Mouse (Mus musculus) gastrocnemius, postnatal 10 days (tissue): ENCODE results near the gene Siah1a. TPM values are rescaled to one million over a fixed set of nuclear protein-coding genes. Genes with fewer than 3 reads are reported as not detected.

ENCODE experiments used
- DNase-seq: peaks from one replicate; pipeline ENCODE4 v3.0.0; 2021; ENCODE audit warnings: mixed read lengths
- total RNA-seq, 2 experiments: library from RNA; stranded (reverse); gene quantifications; 2 replicates each; pipeline ENCODE4 v1.2.3; 2021

Gene Siah1a
- total RNA-seq, 2 experiments from 2014 or later, result 14.5 to 17.1 TPM

DNA sequence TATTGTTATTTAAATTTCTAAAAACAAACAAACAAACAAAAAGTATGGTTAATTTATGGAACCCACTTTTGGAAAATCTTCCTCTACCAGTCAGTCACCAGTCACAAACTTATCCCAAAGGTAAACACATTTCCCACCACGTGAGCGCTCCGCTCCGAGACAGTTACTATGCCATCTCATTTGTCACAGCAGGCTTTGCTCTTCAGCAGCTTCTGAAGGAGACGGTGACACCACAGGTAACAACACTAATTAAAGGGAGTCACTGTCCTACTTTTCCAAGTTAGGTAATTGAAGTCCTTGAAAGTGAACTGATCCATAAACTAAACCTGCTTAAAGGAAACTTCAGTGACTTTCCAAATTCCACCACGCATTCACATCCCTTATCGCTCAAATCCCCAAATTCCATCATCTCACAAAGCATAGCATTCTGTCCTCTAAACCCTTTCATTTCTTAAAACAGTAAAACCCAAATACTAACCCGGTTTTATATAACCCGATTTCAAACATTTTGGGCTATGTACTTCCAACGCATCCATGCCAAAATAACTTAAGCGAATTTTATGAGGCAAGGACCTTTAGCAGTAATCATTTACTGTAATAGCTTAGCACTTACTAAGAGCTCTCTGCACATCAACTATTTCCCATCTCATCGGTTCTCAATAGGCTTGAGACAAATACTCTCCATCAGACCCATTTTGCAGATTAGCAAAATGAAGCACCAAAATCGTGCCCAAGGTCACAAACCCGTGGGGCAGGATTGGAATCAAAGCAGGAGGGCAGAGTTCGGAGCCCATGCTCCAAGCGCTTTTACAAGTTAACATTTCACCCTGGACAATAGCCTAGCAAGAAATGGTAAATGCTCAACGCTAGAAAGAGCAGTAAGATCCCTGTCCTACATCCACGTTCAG lies 1.2 kb downstream of the Siah1a start:
- no peak for DNase-seq

DNA sequence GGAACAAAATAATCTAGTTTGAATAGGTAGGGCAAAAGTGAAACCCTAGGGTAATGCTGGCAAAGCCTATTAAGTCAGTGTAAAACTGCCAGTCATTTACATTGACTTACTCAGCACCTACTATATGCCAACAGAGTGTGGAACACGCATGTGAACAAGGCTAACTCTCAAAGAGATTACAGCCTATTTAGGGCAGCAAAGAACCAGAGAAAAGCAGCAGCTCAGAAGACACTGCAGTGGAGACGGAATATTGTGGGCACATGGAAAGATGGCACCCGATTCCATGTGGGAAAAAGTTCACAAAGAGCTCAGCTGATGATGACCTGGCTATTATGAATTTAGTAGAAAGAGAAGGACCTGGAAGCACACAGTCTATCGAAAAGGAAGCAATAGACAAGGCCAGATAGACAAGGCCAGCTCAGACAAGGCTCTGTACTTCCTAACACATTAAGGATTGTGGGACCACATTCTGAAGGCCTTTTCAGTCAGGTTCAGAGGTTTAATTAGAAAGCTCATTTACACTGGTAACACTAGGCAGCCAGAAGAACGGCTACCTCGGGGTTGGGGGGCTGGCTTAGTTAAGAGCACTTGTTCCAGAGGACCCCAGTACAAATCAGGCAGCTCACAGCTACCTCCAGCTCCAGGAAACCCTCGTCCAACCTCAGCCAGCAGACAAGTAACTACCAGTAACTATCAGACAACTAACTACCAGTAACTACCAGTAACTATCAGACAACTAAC lies 3.0 kb downstream of the Siah1a start:
- DNase-seq, result no peak

DNA sequence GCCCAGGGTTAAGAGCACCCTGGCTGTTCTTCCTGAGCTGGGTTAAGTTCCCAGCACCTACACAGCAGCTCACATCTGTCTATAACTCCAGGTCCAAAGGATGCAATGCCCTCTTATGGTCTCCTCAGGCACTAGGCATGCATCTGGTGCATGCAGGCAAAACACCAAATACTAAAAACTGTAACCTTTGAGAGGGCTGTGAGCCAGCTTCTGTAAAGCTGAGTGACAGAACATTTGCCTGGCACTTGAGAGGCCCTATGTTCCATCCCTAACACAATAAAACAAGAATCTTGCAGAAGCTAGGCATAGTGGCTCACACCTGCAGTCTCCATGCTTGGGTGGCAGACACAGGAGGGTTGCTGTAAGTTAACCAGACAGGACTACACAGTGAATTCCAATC lies 4.1 kb downstream of the Siah1a start:
- DNase-seq, result no peak

DNA sequence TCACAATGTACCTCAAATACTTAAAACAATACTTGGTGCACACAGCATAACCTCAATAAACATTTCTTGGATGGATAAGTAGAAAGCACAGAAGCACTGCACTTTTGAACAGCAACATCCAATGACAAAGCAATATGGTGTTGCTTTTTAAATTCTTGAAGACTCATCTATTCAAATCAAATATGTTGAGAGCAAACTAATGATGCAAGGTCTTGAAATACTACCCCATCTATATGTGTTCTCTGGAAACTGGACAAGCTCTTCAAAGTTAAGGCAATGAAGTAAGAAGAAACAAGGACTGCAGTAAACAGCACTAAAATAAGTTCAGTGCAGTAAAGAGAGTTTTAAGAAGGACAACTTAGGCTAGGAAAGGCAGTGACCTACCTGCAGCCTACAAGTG lies 4.8 kb downstream of the Siah1a start:
- DNase-seq, result no peak

DNA sequence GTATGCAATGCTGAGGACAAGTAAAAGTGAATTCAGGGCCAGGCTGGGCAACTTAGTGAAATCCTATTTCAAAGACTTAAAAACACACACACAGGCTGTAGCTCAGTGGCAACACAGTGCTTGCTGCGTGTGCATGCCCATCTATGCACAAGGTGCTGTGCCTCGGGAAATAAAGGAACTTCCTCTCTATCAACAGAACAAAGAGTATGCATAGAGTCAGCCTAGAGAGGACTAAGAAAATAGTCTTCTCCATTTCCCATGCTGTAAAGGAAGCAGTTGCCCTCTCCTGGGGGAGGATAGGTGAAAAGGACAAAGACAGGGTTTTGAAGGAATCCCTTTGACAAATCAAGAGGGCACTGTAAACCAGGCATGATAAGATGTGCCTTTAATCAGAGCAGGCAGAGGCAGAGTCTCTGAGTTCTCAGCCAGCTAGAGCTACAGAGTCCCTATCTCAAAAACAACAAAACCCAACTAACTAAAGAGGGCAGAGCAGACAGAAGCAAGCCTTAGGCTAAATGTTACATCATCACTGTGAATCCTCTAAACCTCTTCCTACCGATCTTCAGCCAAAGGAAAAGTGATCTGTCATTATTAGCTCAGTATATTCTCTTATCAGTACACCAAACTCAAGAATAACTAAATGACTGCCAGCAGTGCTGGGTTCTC lies 10.2 kb downstream of the Siah1a start:
- no peak for DNase-seq

DNA sequence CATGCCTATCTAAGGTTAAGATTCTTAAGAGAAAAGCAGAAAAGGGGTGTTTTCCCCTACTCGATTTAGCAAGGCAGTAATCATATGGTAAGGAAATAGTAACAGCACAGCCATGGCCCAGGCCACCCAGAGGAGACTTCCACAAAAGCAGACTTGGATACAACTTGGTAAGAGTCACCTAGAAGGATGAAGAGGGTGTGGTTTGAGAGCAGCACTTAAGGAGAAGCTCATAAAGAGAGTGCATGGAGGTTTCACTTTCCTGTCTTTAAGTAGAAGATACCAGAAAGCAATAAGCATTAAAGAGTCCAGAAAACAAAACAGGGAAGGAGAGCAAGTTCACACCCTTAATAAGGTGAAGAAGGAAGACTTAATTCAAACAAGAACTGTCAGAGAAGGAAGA lies 10.8 kb downstream of the Siah1a start:
- DNase-seq, result no peak

DNA sequence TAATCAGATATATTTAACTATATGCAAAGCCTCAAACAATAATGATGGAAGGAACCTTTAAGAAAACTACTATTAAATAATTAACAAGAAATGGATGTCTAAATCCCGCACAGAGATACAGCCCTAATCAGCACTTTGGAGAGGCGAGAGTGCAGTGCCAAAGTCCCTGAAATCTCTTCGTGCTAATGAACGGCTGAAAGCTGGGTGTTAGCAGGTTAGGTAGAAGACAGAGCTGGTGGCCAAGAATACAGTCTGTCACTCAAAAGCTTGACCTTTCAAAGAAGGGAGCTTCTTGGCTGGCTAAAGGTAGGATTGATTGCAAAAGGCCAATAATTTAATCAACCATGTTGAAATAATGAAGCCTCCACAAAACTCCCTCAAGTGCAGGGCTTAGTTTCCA lies 11.6 kb downstream of the Siah1a start:
- no peak for DNase-seq

DNA sequence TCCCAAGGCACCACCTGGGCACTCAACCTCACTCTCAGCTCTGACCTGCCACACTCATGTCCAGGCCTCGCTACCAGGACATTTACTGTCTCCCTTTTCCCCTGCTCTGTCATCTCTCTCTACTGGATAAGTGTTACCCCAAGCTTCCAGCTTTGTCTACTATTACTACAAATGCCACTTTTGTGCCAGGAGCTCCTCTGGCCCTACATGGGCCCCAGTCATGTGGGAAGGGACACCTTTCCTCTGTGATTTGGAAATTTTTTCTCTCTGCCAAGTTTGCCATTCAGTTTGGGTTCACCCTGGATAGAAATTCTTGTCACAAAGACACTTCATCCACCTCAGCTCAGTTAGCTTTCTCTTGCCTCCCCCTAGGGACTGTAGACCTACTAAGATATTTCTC lies 14.9 kb downstream of the Siah1a start:
- no peak for DNase-seq

DNA sequence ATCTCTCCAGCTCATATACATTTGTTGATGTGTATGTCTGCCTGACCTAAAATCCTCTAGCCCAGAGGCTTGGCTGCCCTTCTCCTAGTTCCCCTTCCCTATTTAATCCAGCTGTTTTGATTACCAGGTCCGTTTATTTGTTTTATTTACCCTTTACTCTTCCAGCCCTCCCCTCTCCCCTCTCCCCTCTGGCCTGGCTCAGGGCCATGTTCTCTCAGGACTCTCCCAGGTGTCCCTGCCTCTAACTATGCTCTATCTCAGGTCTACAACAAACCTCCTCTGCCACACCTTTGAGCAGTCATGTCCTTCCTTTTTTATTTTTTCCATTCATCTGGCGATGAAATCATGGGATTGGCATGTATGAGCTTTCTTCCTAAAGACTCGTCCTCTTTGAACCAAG lies 15.4 kb downstream of the Siah1a start:
- no peak for DNase-seq

DNA sequence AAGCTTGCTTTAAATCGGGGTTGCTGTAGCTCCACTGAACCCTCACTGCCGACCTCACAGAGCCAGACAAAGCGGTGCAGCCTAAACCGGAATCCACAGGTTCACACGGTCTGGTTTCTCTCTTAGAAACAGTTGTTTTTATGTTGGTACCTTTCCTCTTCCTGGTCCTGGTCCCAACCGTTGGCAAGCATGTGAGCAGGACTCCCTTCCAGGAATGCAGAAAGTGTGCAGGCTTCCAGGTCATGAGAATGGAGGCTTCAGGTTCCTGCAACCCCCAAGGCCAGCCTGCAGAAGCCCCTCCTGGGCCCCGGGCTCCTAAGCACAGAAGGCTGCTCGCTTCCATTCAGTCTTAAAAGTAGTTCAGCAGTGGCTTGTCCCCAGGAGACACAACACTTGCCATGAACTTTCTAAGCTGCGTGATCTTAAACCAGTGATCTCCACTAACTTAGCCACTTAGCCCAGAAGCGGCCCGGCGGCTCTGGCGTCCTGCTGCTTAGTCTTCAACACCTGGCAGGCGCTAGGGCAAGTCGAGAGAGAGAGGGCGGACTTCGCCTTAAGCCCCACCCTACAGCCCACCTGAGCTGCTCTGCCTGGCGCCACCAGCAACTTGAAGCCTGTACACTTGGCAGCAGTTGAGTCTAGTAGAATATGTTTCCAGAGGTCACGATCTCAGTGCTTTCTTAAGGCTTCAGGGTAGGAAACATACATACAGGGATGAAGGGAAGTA lies 17.3 kb downstream of the Siah1a start:
- DNase-seq, result no peak

DNA sequence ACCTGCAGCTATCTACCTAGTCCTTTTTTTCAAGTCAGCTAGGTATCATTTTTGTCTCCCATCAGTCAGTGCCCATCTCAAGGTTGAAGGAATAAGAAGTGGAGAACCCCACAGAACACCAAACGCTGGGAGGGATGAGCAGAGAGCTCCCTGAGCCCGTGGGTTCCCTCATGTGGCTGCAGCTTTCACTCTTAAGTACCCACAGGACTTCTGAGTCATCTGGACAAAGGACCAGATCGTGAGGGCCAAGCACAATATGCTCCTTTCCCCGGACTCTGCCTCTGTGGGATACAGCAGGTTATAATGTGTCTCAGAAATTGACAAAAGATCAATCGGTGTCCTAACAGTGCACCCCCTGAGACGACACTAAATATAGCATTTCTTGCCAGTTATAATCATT lies 18.8 kb downstream of the Siah1a start:
- DNase-seq, result no peak

DNA sequence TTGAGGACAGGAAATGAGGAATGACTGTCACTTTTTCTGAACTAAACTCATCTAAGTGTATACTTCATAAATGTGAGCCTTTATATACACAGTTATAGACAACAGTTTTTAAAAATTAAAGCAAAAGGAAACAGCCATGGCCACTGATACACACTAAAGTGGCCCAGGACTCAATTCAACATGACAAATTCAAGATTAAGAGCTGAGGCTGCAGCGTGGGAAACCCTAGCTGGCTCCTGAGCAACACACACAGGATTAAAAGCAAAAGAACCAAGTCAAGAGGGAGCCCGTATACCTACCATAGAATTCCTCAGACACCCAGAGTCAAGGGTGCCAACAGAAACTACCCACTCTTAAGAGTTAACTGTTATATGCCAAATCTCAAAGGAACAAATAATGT lies 24.2 kb downstream of the Siah1a start:
- DNase-seq, result no peak

DNA sequence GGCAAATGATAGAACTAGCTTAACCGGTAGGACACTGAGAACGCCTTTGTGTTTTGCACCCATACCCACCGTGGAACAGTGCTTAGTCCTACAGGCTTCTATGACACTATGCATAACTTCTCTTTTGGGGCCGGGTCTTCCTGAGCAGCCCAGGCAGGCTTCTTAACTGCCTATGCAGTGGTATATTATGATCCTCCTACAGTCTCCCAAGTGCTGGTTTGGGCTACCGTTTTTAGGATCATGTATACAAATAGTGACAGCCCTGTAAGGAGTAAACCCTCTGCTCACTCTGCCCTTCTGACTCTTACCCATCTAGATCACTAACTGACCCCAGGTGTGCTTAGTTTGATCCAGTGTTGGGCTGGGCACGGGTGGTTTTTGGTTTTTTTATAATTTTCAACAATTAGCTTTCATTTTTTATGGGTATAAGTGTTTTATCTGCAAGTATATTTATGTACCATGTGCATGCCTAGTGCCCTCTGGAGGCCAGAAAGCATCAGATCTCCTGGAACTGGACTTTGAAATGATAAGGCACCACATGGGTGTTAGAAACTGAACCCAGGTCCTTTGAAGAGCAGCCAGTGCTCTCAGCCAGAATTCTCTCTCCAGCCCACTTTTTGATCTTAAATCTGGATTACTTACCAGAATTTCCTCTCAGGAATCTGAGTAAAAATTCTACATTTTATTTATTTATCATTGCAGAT lies 24.8 kb downstream of the Siah1a start:
- DNase-seq, result no peak

DNA sequence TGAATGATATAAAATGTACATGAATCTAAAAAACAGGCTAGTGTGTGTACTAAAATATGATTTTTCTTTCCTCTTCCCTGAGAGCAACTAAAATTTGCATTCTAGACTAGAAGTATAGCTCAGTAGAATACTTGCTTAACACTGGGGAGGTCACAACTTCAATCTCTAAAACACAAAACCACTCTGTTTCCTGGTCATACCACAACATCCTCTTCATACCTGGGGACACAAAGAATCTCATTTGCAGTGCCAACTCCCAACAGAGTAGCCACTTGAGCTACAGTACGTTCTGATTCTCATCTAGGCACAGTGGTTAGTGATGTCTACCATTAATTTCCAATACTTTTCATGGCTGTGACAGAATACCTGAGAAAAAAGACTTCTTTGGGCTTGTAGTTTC lies 26.4 kb downstream of the Siah1a start:
- no peak for DNase-seq

DNA sequence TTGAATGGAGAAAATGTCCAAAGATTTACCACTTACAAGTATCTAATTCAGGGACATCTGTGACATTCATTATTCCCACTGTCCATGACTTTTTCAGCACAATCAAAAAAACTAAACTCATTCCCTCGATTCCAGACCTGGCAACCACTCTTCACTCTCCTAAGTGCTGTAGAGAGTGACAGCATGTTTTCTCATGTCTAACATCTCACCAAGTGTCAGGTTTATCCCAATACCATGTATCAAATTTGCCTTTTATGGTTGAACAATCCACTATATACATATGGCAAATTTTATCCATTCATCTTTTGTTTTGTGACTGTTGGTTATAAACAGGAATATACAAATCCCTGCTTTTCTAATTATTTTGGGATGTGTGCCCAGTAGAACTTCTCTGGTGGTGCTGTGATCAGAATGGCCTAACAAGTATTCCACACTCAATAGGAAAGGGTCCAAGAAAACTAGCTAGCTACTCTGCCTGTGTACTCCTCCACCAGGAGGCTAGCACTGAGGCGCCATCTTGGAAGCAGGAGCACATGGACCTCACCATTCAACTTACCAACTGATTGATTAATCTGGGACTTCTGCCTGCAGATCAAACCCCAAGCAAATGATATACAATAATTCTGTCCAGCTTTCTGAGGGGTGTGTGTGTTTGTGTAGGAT lies 27.3 kb downstream of the Siah1a start:
- no peak for DNase-seq

DNA sequence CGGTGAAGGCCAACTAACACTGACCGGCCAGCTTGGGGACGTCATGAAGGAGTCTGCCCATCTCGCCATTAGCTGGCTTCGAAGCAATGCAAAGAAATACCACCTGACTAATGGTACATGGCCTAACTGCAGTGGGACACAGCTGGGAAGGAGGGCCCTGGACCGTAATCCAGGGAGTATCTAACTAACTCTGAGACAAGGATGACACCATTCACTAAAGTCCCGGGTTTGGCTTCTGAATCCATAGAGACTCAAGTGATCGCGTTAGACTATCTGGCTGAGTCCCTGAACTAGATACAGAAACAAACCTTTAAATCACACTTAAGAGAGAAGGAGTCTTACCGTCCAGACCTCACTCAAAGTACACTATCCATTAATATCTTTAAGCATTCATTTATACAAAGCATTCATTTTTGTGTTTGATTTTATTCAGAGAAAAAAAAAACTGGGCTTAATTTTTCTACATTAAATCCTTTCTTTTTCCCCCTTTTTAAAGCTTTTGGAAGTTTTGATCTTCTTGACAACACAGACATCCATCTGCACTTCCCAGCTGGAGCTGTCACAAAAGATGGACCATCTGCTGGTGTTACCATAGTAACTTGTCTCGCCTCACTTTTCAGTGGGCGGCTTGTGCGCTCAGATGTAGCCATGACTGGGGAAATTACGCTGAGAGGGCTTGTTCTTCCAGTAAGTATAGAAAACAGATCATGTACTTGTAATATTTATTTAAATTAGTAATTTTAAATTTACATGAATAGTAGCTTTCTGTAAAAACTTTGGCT lies 32.1 kb downstream of the Siah1a start:
- DNase-seq, result no peak

DNA sequence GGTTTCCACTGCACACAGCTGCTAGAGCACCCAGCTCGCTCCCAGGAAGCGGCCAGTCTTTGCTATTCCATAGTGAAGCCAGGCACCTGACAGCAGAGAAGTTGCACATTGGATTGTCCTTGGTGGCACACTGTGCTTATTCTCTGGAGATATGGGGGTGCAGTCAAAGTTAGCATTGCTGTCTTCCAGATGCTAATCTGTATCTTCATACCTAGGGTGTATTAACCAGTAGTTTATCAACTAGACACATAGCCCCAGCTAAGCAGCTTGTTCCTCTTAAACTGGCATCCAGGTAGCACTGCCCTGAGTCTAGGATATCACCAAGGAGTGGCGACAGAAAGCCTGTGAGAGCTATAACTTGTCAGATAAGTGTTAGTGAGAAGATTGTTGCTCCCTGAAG lies 33.1 kb downstream of the Siah1a start:
- no peak for DNase-seq

DNA sequence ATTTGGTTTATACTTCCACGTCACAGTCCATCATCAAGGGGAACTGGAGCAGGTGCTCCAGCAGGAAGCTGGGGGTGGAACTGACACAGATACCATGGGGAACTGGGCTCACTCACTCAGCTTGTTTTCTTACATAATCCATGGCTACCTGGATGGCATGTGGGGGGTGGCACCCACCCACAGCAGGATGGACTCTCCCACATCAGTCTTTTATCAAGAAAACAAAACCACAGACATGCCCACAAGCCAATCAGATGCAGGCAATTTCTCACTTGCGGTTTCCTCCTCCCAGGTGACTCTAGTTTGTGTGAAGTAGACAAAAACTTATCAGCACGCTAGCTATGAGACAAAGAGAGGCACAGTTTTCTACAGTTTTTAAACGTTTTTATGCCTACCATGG lies 37.9 kb downstream of the Siah1a start:
- DNase-seq, result no peak

DNA sequence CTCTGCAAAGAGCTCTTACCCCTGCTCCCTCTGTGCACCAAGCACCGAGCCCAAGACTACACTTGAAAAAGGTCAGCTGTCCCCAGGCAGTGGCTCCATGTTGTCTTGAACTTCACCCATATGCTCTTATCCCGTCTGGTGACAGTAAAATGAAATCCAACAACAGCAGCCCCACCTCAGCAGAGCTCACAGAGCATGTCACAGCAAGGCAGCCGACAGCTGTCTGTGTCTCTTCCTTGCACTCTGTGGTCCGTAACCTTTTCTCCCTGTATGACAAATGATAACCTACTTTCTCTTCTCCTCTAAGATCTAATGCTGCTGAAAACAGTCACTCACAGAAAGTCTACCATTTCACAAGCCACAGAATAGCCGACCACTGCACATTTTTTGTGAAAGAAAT lies 39.0 kb downstream of the Siah1a start:
- DNase-seq, result no peak

DNA sequence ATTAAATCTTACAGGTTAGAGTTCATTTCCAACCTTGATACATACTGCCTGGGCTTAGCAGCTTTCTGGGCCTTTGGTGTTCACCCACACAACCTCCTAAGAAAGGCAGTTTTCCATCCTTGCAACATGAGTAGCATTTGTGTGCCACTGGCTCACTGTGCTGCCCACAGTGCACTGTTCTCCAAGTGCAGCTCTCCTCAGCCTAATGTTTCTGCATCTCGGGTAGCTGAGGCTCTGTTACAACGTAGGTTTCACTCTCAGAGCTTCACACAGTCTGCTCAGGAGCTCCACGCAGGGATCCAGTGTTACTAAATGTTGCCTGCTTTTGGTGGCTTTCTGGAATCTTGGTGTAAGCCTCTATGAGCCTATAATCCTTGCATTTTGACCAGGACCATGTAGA lies 40.4 kb downstream of the Siah1a start:
- DNase-seq, result no peak
